Mouse (Mus musculus) liver, adult (tissue): Measurements from ENCODE around the gene Sdf2l1.

Experiments
- GATA4 ChIP-seq: IDR thresholded peaks from 2 replicates; pipeline ENCODE4 v1.6.1; 2014; ENCODE audit warnings: mild to moderate bottlenecking, low read length; ENCODE audit not compliant: insufficient replicate concordance

Gene Sdf2l1

DNA sequence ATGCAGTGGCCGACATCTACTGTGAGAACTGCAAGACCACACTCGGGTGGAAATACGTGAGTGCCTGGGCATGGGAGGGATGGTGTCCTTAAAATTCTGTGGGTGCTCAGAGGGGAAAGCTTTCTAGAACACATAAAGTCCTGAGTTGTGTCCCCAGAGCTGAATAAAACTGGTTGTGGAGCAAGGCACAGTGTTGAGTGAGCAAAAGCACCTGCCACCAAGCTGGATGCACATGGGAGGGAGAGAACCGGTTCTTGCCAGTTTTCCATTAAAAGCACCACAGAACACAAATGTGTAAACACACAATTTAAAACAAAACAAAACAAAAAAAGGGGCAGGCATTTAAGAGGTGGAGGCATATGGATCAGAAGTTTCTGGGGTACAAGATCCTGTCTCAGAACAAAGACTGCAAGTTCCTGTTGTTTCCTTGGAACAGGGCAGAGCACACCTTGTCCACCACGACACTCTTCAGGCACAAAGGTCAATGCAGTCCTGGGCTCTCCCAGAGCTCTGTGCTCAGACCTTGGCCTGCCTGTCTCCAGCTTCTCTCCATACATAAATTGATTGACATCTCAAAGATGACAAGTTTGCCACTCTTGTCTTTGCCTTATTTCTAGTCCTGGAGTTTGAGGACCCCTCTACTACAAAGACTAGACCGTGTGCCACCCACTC is 49.9 kb downstream of the Sdf2l1 start:
- TF ChIP-seq GATA4 = no peak
